Mouse (Mus musculus) left cerebral cortex, postnatal 14 days (tissue): ENCODE measurements around the gene Pnkp. TPM values are rescaled to one million over a fixed set of nuclear protein-coding genes. Genes with fewer than 3 reads are reported as not detected.
A peak's percentile ranks its signal among the peaks of the same experiment; 100 is the strongest.

Experiments
- DNase-seq, 2 experiments: peaks; one replicate each; pipeline ENCODE4 v3.0.0; 2021 to 2022; ENCODE audit warnings: low spot score in 2 of 2, mixed read lengths in 1 of 2
- intact Hi-C: fragments of 180-260 bp; cut with DNase I; formaldehyde crosslinking; loops from one replicate; pipeline ENCODE4 v1.15.1; 2025
- microRNA-seq, 2 experiments: library from miRNA; unstranded; fragments of <30 nt; microRNA quantifications; one replicate each; pipeline ENCODE4 v1.2.0; 2022
- total RNA-seq, 2 experiments: library from RNA; stranded (reverse); gene quantifications; 2 replicates each; pipeline ENCODE4 v1.2.3; 2021

The Pnkp gene
- total RNA-seq, 2 experiments from 2014 or later, result 26.1 to 28.7 TPM

DNA sequence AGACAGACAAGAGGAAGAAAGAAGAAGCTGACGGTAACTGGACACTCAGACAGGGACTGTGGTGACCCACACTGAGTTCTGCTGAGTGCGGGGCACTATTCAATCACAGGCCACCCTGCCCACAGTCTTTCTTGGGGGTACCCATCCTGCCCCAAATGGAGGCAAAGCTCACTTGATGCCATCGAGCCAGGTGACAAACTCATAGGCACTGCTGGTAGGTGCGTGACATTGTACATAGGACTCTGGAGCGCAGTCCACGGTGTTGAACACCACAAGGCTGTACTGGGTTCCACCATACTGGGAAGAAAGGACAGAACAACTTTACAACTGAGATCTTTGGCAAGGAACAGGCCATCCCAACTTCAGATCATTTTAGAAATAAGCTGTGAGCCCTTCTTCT is 34.7 kb downstream of the Pnkp start:
- no peak for DNase-seq
- intact Hi-C loops, result loop anchor here (2.0 kb wide), 1 partner anchor 19 kb away; no protein-coding TSS in a partner anchor

GRCm38 (mm10) chr7:44892276-44892921 is 35.5 kb downstream of the Pnkp start, which contains the start of gene Med25:
Med25 (minus strand) TSS chr7:44892712.
- intact Hi-C loops, result no loop called here
- peak; percentile 95 to 96 for DNase-seq

DNA sequence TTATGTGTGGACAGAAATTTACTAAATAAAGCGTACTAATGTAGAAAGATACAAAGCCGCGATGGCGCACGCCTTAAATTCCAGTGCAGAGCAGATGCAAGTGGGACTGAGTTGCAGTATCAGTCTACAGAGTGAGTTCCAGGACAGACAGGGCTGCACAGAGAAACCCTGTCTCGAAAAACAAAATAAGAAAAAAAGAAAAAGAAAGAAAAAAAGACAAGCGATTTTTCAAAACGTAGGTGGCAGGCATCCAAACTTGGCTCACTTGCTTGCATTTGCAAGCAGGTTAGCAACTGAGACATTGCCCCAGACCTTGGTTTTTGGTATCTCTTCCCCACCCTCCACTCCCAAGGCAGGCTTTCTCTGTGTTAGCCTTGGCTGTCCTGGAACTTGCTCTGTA is 36.3 kb downstream of the Pnkp start:
- intact Hi-C loops, result no loop called here
- DNase-seq, result no peak

- DNase-seq, result no peak
- intact Hi-C loops, result no loop called here
Observed at GRCm38 (mm10) chr7:44894175-44894574, 37.2 kb downstream of the Pnkp start.

DNA sequence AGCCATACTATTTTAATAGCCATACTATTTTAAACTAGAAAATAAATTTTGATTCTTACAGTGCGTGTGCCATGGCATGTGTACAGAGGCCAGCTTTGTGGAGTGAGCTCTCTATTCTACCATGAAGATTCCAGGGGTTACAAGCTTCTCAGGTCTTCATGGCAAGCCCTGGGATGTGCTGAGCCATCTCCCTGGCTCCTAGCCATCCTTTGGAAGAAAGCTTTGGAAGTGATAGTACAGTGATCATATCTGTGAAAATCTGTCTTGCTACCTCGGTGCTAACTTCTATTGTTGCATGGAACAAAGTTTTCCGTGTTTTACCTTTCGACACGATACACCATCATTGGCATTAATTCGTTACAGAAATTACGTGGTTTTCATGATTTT is 38.3 kb downstream of the Pnkp start:
- intact Hi-C loops, result no loop called here
- no peak for DNase-seq

DNA sequence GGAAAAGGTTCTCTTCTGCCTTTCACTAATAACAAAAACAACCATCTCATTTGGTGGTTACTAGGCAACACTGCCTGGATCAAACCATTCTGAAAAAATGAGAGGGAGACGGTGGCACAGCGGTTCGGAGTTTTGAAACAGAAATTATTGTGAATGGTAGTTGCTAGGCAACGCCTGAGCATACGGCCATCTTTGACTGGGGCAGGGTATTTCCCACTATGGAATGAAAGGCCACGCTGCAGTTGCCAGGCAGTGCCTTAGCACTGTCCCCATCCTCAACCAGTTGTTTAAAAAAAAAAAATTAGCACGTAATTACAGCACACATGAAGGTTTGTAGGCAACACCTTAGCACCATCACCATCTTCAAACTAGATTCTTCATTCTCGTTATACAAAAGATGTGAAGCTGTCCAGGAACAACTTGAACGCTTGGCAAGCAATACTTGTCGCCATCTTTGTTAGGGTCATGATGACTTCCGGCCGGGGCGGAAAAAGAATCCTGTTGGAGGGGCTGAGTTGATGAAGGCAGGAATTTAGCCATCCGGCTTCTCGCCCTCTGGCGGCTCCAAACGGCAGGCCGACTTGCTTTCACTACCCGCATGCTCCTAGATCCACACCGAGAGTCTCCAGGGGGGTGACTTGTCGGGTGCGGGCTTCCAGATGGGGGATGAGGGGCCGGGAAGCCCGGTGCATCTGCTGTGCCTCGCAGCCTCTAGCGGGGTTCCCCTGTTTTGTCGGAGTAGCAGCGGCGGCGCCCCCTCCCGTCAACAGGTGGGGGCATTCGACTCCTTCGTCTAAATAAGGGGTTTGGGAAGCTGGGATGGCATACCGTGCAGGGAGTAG is 38.9 kb downstream of the Pnkp start, which contains the start of gene Fuz:
Gene Fuz, plus strand, starts transcription at position 487 of the 842 bp plus-strand sequence.
- DNase-seq, result peak; percentile 93 to 96
- intact Hi-C loops, result no loop called here

- intact Hi-C loops, result no loop called here
- DNase-seq, result no peak
Observed at GRCm38 (mm10) chr7:44896499-44896898, 39.6 kb downstream of the Pnkp start.

GRCm38 (mm10) chr7:44898607-44899006 is 41.7 kb downstream of the Pnkp start:
- intact Hi-C loops, result no loop called here

GRCm38 (mm10) chr7:44900632-44901031 is 43.7 kb downstream of the Pnkp start:
- no peak for DNase-seq
- intact Hi-C loops, result no loop called here

More at GRCm38 (mm10) chr7:44898607-44899006, 41.7 kb downstream of the Pnkp start:
- DNase-seq, result no peak

- no peak for DNase-seq
- intact Hi-C loops, result no loop called here
Observed at GRCm38 (mm10) chr7:44901230-44901722, 44.3 kb downstream of the Pnkp start.

DNA sequence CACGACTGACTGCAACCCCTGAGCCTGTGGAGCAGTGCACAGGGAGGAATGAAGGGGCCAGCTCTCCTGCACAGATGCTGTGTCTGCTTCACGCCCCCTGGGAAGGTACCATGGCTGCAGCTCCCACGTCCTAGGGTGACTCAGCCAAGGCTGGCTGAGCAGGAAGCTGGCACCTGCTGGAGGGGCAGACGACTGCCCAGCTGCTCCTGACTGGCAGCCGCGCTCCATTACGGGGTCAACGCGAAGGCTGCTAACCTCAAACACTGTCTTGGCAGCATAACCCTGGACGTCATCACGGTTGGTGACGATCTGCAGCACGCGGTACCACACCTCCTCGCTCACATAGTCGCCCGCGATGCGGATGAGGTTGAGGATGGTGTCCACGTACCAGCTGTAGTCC is 48.5 kb downstream of the Pnkp start:
- no peak for DNase-seq
- intact Hi-C loops, result no loop called here

DNA sequence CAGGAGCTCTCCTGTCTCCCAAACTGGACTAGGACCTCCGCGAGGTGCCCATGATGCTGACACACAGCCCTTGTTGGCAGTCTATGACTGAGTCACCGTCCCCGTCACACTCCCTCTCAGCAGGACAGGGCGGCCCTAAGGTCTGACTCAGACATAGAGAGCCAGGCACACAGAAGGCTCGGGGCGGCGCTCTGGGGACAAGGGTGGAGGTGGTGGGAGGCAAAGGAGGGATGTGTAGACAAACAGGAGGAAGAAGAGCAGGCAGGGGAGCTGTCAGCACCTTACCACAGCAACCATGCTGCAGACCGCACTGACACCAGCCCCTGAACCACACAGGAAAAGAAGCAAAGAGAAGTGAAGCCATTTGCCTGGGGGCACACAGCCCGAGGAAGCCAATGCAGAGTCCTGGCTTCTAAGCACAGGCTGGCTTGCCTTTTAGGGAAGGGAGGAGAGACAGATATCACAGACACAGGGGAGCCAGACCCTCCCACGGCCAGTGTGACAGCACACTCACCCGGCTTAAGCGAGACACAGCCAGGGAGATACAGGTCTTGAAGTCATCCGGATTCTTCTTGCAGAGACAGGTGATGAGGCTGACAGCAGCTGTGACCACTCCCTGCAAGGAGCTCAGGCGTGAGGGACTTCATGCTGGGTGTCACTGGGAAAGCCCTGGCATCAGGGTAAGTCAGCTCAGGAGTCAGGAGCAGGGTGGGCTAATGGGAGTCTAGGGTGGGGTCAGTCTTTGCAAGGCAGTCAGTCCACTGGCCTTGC is 52.0 kb downstream of the Pnkp start:
- no peak for DNase-seq
- intact Hi-C loops, result no loop called here

Small RNA genes within 50 kb of the gene (microRNA-seq; reads per million reads assigned to microRNA genes)
- gene Mir707, result 0 reads per million in 2 experiments

Other genes starting within 250 kb of the Pnkp start
- gene Myh14, start 186.3 kb upstream of the Pnkp start, total RNA-seq, result 10 to 100 TPM in 1 of 2 experiments, 1 to 10 TPM in 1; 8.8 to 14.5 TPM
- gene Izumo2, start 148.4 kb upstream of the Pnkp start, total RNA-seq, result not detected
- 10 to 100 TPM; 25.0 to 28.2 TPM for gene Vrk3, start 108.7 kb upstream of the Pnkp start, total RNA-seq
- gene Zfp473, start 106.1 kb upstream of the Pnkp start, total RNA-seq, result under 1 TPM; 0.37 to 0.38 TPM
- 10 to 100 TPM; 33.0 to 37.1 TPM for gene Nup62, start 41.1 kb upstream of the Pnkp start, total RNA-seq
- gene Il4i1, start 40.8 kb upstream of the Pnkp start, total RNA-seq, result 1 to 10 TPM; 2.3 to 3.1 TPM
- gene Atf5, start 40.5 kb upstream of the Pnkp start, total RNA-seq, result 10 to 100 TPM; 24.4 to 25.1 TPM
- gene Akt1s1, start 8.1 kb upstream of the Pnkp start, total RNA-seq, result 10 to 100 TPM; 80.8 to 81.1 TPM
- gene Tbc1d17, start 8.1 kb upstream of the Pnkp start, total RNA-seq, result 10 to 100 TPM; 48.3 to 58.7 TPM
- 100 to 1,000 TPM; 263 to 271 TPM for gene Ptov1, start 12.6 kb downstream of the Pnkp start, total RNA-seq
- gene Med25, start 35.6 kb downstream of the Pnkp start, total RNA-seq, result 100 to 1,000 TPM in 1 of 2 experiments, 10 to 100 TPM in 1; 92.5 to 103 TPM
- gene Fuz, start 38.9 kb downstream of the Pnkp start, total RNA-seq, result 10 to 100 TPM; 20.4 to 22.9 TPM
- 100 to 1,000 TPM; 381 to 392 TPM for gene Ap2a1, start 72.4 kb downstream of the Pnkp start, total RNA-seq
- gene Tsks, start 86.1 kb downstream of the Pnkp start, total RNA-seq, result 1 to 10 TPM; 2.6 to 2.8 TPM
- 100 to 1,000 TPM in 1 of 2 experiments, 10 to 100 TPM in 1; 97.4 to 101 TPM for gene Cpt1c, start 117.7 kb downstream of the Pnkp start, total RNA-seq
- 100 to 1,000 TPM; 166 to 183 TPM for gene Prmt1, start 129.4 kb downstream of the Pnkp start, total RNA-seq
- 10 to 100 TPM; 26.7 to 30.4 TPM for gene Irf3, start 140.5 kb downstream of the Pnkp start, total RNA-seq
- 1 to 10 TPM; 2.7 to 3.3 TPM for gene Bcl2l12, start 141.6 kb downstream of the Pnkp start, total RNA-seq
- gene Scaf1, start 159.2 kb downstream of the Pnkp start, total RNA-seq, result 100 to 1,000 TPM; 153 to 162 TPM
- 10 to 100 TPM; 11.4 to 13.0 TPM for gene Rras, start 160.8 kb downstream of the Pnkp start, total RNA-seq
- gene Prr12, start 195.7 kb downstream of the Pnkp start, total RNA-seq, result 10 to 100 TPM; 61.4 to 65.7 TPM
- gene Nosip, start 205.3 kb downstream of the Pnkp start, total RNA-seq, result 10 to 100 TPM; 52.4 to 54.1 TPM
- gene Prrg2, start 205.5 kb downstream of the Pnkp start, total RNA-seq, result 1 to 10 TPM; 6.6 to 7.1 TPM
- gene Rcn3, start 235.1 kb downstream of the Pnkp start, total RNA-seq, result 1 to 10 TPM; 7.5 to 7.8 TPM
- gene Fcgrt, start 246.7 kb downstream of the Pnkp start, total RNA-seq, result 10 to 100 TPM; 21.0 to 22.8 TPM